Mouse (Mus musculus) CH12.LX (cell line): ENCODE measurements at regions not wholly inside any gene's neighbourhood (a gene's known extent, or its start where the extent isn't known, plus 50 kb on each side); places are given as distances from the start of the nearest gene placed in this dataset.

ENCODE experiments used
- CHD2 ChIP-seq: IDR thresholded peaks from 2 replicates; pipeline ENCODE4 v1.6.1; 2011; ENCODE audit warnings: low read length, improper control_type of control experiment
- CTCF ChIP-seq, 2 experiments: IDR thresholded peaks in 1 of 2; conservative IDR thresholded peaks in 1 of 2; 2 replicates each; pipeline ENCODE4 v1.5.1; 2011 to 2012; ENCODE audit warnings: low read depth in 2 of 2, low read length in 2 of 2, improper control_type of control experiment in 1 of 2, inconsistent platforms in 1 of 2, mild to moderate bottlenecking in 1 of 2, moderate library complexity in 1 of 2
- EP300 ChIP-seq: IDR thresholded peaks from 2 replicates; pipeline ENCODE4 v1.6.1; 2011; ENCODE audit warnings: low read length, improper control_type of control experiment
- KAT2A ChIP-seq: IDR thresholded peaks from 2 replicates; pipeline ENCODE4 v1.6.1; 2012; ENCODE audit warnings: low read length, improper control_type of control experiment, inconsistent platforms; ENCODE audit not compliant: insufficient replicate concordance
- MAZ ChIP-seq: IDR thresholded peaks from 2 replicates; pipeline ENCODE4 v1.6.1; 2012; ENCODE audit warnings: low read depth, mild to moderate bottlenecking, inconsistent platforms, low read length, improper control_type of control experiment, moderate library complexity
- POLR2A ChIP-seq: IDR thresholded peaks from 2 replicates; pipeline ENCODE4 v1.6.1; 2011; ENCODE audit warnings: low read depth, mild to moderate bottlenecking, improper control_type of control experiment, low read length
- POLR2AphosphoS2 ChIP-seq: IDR thresholded peaks from 2 replicates; pipeline ENCODE4 v1.6.1; 2011; ENCODE audit warnings: low read depth, low read length, improper control_type of control experiment
- USF1 ChIP-seq: IDR thresholded peaks from 2 replicates; pipeline ENCODE4 v1.6.1; 2014; ENCODE audit warnings: low read depth, mild to moderate bottlenecking, inconsistent platforms, low read length, improper control_type of control experiment
- USF2 ChIP-seq: conservative IDR thresholded peaks from 2 replicates; pipeline ENCODE4 v1.6.1; 2011; ENCODE audit warnings: low read depth, low read length, improper control_type of control experiment
- ZC3H11A ChIP-seq: IDR thresholded peaks from 2 replicates; pipeline ENCODE4 v1.6.1; 2012; ENCODE audit warnings: low read depth, mild to moderate bottlenecking, inconsistent platforms, low read length, improper control_type of control experiment
- ZMIZ1 ChIP-seq: IDR thresholded peaks from 2 replicates; pipeline ENCODE4 v1.6.1; 2012; ENCODE audit warnings: low read depth, mild to moderate bottlenecking, inconsistent platforms, low read length, improper control_type of control experiment

DNA sequence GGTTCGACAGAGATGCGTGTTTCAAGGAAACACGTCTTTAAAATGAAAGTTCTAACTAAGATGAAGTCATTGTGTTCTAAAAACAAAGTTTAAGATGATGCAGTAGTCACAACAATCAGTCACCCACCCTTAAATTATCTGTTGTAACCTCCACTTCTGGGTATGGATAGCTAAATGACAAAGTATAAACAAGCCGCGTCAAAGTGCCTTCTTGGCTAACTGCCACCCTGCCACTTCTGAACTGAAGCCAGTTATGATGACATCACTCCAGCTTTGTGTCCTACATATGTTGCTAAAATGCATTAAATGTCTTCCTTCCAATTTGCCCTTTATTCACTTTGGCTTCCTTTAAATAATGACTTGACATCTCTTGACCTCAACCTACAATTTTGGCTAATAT, 165.8 kb upstream of the Cxadr start:
- TF ChIP-seq POLR2A: no peak
- no peak for TF ChIP-seq CHD2
- no peak for TF ChIP-seq USF2
- no peak for TF ChIP-seq ZMIZ1
- no peak for TF ChIP-seq MAZ
- TF ChIP-seq ZC3H11A: no peak
- TF ChIP-seq CTCF (conservative IDR thresholded peaks at IDR 0.05 in 1 of 2, IDR thresholded peaks at IDR 0.05 in 1 of 2; ENCODE audit: low read depth in 2 of 2, low read length in 2 of 2): no peak
- no peak for TF ChIP-seq KAT2A
- no peak for TF ChIP-seq EP300
- TF ChIP-seq POLR2AphosphoS2: no peak
- no peak for TF ChIP-seq USF1
